Mouse (Mus musculus): ENCODE results near the gene Sox5.

Gene Sox5

GRCm38 (mm10) chr6:144510147-144510546 lies 271.6 kb downstream of the Sox5 start:
- in situ Hi-C loops (cut with MboI; ENCODE audit: unreplicated experiment in 2 of 2), result no loop called here

GRCm38 (mm10) chr6:144504197-144504551 lies 277.6 kb downstream of the Sox5 start:
- in situ Hi-C loops (cut with MboI; ENCODE audit: unreplicated experiment in 2 of 2), result no loop called here

- in situ Hi-C loops (cut with MboI; ENCODE audit: unreplicated experiment in 2 of 2), result no loop called here
Observed at GRCm38 (mm10) chr6:144503399-144504196, 278.2 kb downstream of the Sox5 start.

- in situ Hi-C loops (cut with MboI; ENCODE audit: unreplicated experiment in 2 of 2), result no loop called here
Observed at GRCm38 (mm10) chr6:144501439-144501838, 280.3 kb downstream of the Sox5 start.

- in situ Hi-C loops (cut with MboI; ENCODE audit: unreplicated experiment in 2 of 2), result loop anchor here in 1 of 2 experiments (10.0 kb wide), 1 partner anchor 457 kb away; no protein-coding TSS in a partner anchor
Observed at GRCm38 (mm10) chr6:144498177-144498576, 283.6 kb downstream of the Sox5 start.

GRCm38 (mm10) chr6:144491761-144492415 lies 289.9 kb downstream of the Sox5 start:
- in situ Hi-C loops (cut with MboI; ENCODE audit: unreplicated experiment in 2 of 2), result loop anchor here in 1 of 2 experiments (10.0 kb wide), 1 partner anchor 463 kb away; no protein-coding TSS in a partner anchor

- in situ Hi-C loops (cut with MboI; ENCODE audit: unreplicated experiment in 2 of 2), result loop anchor here in 1 of 2 experiments (10.0 kb wide), 1 partner anchor 464 kb away; no protein-coding TSS in a partner anchor
Observed at GRCm38 (mm10) chr6:144490896-144491295, 290.9 kb downstream of the Sox5 start.

- in situ Hi-C loops (cut with MboI; ENCODE audit: unreplicated experiment in 2 of 2), result no loop called here
Observed at GRCm38 (mm10) chr6:144485578-144485977, 296.2 kb downstream of the Sox5 start.

GRCm38 (mm10) chr6:144483166-144483565 lies 298.6 kb downstream of the Sox5 start:
- in situ Hi-C loops (cut with MboI; ENCODE audit: unreplicated experiment in 2 of 2), result no loop called here

- in situ Hi-C loops (cut with MboI; ENCODE audit: unreplicated experiment in 2 of 2), result no loop called here
Observed at GRCm38 (mm10) chr6:144480648-144481528, 300.9 kb downstream of the Sox5 start.

GRCm38 (mm10) chr6:144479861-144480260 lies 301.9 kb downstream of the Sox5 start:
- in situ Hi-C loops (cut with MboI; ENCODE audit: unreplicated experiment in 2 of 2), result no loop called here

GRCm38 (mm10) chr6:144477287-144478064 lies 304.3 kb downstream of the Sox5 start:
- in situ Hi-C loops (cut with MboI; ENCODE audit: unreplicated experiment in 2 of 2), result no loop called here

- in situ Hi-C loops (cut with MboI; ENCODE audit: unreplicated experiment in 2 of 2), result no loop called here
Observed at GRCm38 (mm10) chr6:144473437-144473836, 308.3 kb downstream of the Sox5 start.

GRCm38 (mm10) chr6:144472089-144472900 lies 309.5 kb downstream of the Sox5 start:
- in situ Hi-C loops (cut with MboI; ENCODE audit: unreplicated experiment in 2 of 2), result no loop called here

- in situ Hi-C loops (cut with MboI; ENCODE audit: unreplicated experiment in 2 of 2), result no loop called here
Observed at GRCm38 (mm10) chr6:144466711-144467110, 315.1 kb downstream of the Sox5 start.

- in situ Hi-C loops (cut with MboI; ENCODE audit: unreplicated experiment in 2 of 2), result no loop called here
Observed at GRCm38 (mm10) chr6:144463691-144464090, 318.1 kb downstream of the Sox5 start.

- in situ Hi-C loops (cut with MboI; ENCODE audit: unreplicated experiment in 2 of 2), result no loop called here
Observed at GRCm38 (mm10) chr6:144463274-144463673, 318.5 kb downstream of the Sox5 start.

GRCm38 (mm10) chr6:144459486-144459885 lies 322.3 kb downstream of the Sox5 start:
- in situ Hi-C loops (cut with MboI; ENCODE audit: unreplicated experiment in 2 of 2), result no loop called here

- in situ Hi-C loops (cut with MboI; ENCODE audit: unreplicated experiment in 2 of 2), result no loop called here
Observed at GRCm38 (mm10) chr6:144457500-144457899, 324.3 kb downstream of the Sox5 start.
